Mouse (Mus musculus) heart, embryonic 16.5 days (tissue): ENCODE measurements at regions not wholly inside any gene's neighbourhood (a gene's known extent, or its start where the extent isn't known, plus 50 kb on each side); places are given as distances from the start of the nearest gene placed in this dataset.
A peak's percentile ranks its signal among the peaks of the same experiment; 100 is the strongest.

Experiments
- ATAC-seq: fragments of 200-750 bp; cut with Nextera tagmentation; replicated peaks from 2 replicates; pipeline ENCODE4 v1.8.0; 2017; ENCODE audit warnings: moderate number of reproducible peaks; ENCODE audit not compliant: insufficient read depth, low FRiP score; ENCODE audit errors: extremely low read depth
- H3K27ac ChIP-seq: fragments of 300-500 bp; sonication (generic); 2 replicates; pipeline ENCODE4 v1.5.1; 2014; ENCODE audit warnings: mild to moderate bottlenecking, low read length, control low read depth, moderate library complexity
- H3K27me3 ChIP-seq: fragments of 300-500 bp; sonication (generic); 2 replicates; pipeline ENCODE4 v1.6.1; 2014; ENCODE audit warnings: low read length, mixed read lengths; ENCODE audit not compliant: control insufficient read depth, insufficient read depth
- H3K36me3 ChIP-seq: fragments of 300-500 bp; sonication (generic); 2 replicates; pipeline ENCODE4 v1.6.1; 2014; ENCODE audit not compliant: control insufficient read depth, insufficient read depth
- H3K4me1 ChIP-seq: fragments of 300-500 bp; sonication (generic); 2 replicates; pipeline ENCODE4 v1.6.1; 2014; ENCODE audit warnings: low read length, mixed read lengths; ENCODE audit not compliant: control insufficient read depth, insufficient read depth
- H3K4me2 ChIP-seq: fragments of 300-500 bp; sonication (generic); 2 replicates; pipeline ENCODE4 v1.6.1; 2014; ENCODE audit warnings: low read depth, mild to moderate bottlenecking, control low read depth, low read length
- H3K4me3 ChIP-seq: fragments of 300-500 bp; sonication (generic); 2 replicates; pipeline ENCODE4 v1.5.1; 2014; ENCODE audit warnings: mild to moderate bottlenecking, control low read depth, low read length
- H3K9ac ChIP-seq: fragments of 300-500 bp; sonication (generic); 2 replicates; pipeline ENCODE4 v1.6.1; 2014; ENCODE audit warnings: low read length, control low read depth
- H3K9me3 ChIP-seq: fragments of 300-500 bp; sonication (generic); replicated peaks from 2 replicates; pipeline ENCODE4 v1.6.1; 2016; ENCODE audit warnings: low read length; ENCODE audit not compliant: control insufficient read depth
- WGBS: fragments of 180-500 bp; shearing (Covaris S2); extraction: QIAGEN DNeasy Blood & Tissue Kit; methylation state at CpG from one replicate; pipeline ENCODE4 v1.1.7; 2014; 5-methylcytosine and 5-hydroxymethylcytosine counted together

- Histone ChIP-seq H3K9me3 (no peaks in the 10 kb centered on the region), H3K27me3 (peaks cover 44% of the 10 kb centered on the region), H3K9ac (no peak overlapping the region), H3K27ac (no peak overlapping the region), H3K4me3 (no peak overlapping the region), H3K4me1 (no peaks in the 10 kb centered on the region), H3K36me3 (no peaks in the 10 kb centered on the region), H3K4me2 (no peak overlapping the region)
- WGBS = 76% methylated on average over 15 of the region's 15 CpGs
- no peak for ATAC-seq
Observed at GRCm38 (mm10) chr13:107909343-107910067, 134.7 kb upstream of the Smim15 start.

- Histone ChIP-seq H3K36me3 (no peaks in the 10 kb centered on the region), H3K27ac (no peak overlapping the region), H3K4me2 (no peak overlapping the region), H3K27me3 (peaks cover 41% of the 10 kb centered on the region), H3K4me1 (peaks cover 8% of the 10 kb centered on the region), H3K4me3 (no peak overlapping the region), H3K9ac (no peak overlapping the region), H3K9me3 (no peaks in the 10 kb centered on the region)
- WGBS = 84% methylated on average over 5 of the region's 5 CpGs
- no peak for ATAC-seq
Observed at GRCm38 (mm10) chr13:107907966-107908365, 136.3 kb upstream of the Smim15 start.

DNA sequence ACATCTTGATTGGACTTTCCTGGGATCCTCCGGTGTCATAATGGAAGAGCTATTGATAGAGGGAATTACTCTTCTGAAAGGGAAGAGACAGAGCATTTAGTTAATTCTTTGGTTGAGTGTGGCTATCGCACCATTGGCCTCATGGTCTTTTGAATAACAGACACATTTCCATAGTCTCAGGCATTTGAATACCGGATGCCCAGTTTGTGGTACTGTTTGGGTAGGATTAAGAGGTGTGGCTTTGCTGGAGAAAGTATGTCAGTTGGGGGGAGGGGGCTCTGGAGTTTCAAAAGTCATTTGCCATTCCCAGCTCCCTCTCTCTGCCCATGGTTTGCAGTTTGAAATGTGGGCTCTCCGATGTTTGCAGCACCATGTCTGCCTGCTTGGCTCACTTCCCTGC lies 139.4 kb upstream of the Smim15 start:
- Histone ChIP-seq H3K4me2 (no peak overlapping the region), H3K9me3 (no peaks in the 10 kb centered on the region), H3K27me3 (peaks cover 48% of the 10 kb centered on the region), H3K9ac (no peak overlapping the region), H3K4me1 (peaks cover 10% of the 10 kb centered on the region), H3K4me3 (no peak overlapping the region), H3K36me3 (no peaks in the 10 kb centered on the region), H3K27ac (no peak overlapping the region)
- WGBS = 79% methylated on average over 4 of the region's 4 CpGs
- no peak for ATAC-seq

GRCm38 (mm10) chr13:107904051-107904740 lies 140.1 kb upstream of the Smim15 start:
- Histone ChIP-seq H3K4me3 (no peak overlapping the region), H3K27ac (no peak overlapping the region), H3K4me2 (no peak overlapping the region), H3K4me1 (peaks cover 10% of the 10 kb centered on the region), H3K36me3 (no peaks in the 10 kb centered on the region), H3K9me3 (no peaks in the 10 kb centered on the region), H3K27me3 (peaks cover 49% of the 10 kb centered on the region), H3K9ac (no peak overlapping the region)
- ATAC-seq = no peak
- 81% methylated on average over 14 of the region's 14 CpGs for WGBS

GRCm38 (mm10) chr13:107903150-107903959 lies 140.9 kb upstream of the Smim15 start:
- ATAC-seq = peak; percentile 74
- Histone ChIP-seq H3K4me1 (peaks cover 10% of the 10 kb centered on the region), H3K36me3 (no peaks in the 10 kb centered on the region), H3K27me3 (peaks cover 46% of the 10 kb centered on the region), H3K27ac (peak overlapping the region; percentile 21), H3K9ac (no peak overlapping the region), H3K4me2 (peak overlapping the region; percentile 32; the same call in 1 of the 2 replicates), H3K4me3 (no peak overlapping the region), H3K9me3 (no peaks in the 10 kb centered on the region)
- 28% methylated on average over 9 of the region's 9 CpGs for WGBS

- peak overlapping the region; percentile 21; the same call in 1 of the 2 replicates for H3K27ac ChIP-seq
- H3K9me3 ChIP-seq = peaks cover 5% of the 10 kb centered on the region; the same call in 1 of the 2 replicates
- no peak overlapping the region for H3K9ac ChIP-seq
- H3K4me1 ChIP-seq = peaks cover 10% of the 10 kb centered on the region
- no peaks in the 10 kb centered on the region for H3K36me3 ChIP-seq
- peak overlapping the region; percentile 32; the same call in 1 of the 2 replicates for H3K4me2 ChIP-seq
- ATAC-seq = no peak
- H3K4me3 ChIP-seq = no peak overlapping the region
- peaks cover 45% of the 10 kb centered on the region for H3K27me3 ChIP-seq
- WGBS = 63% methylated on average over 5 of the region's 5 CpGs
Observed at GRCm38 (mm10) chr13:107902800-107903149, 141.5 kb upstream of the Smim15 start.

DNA sequence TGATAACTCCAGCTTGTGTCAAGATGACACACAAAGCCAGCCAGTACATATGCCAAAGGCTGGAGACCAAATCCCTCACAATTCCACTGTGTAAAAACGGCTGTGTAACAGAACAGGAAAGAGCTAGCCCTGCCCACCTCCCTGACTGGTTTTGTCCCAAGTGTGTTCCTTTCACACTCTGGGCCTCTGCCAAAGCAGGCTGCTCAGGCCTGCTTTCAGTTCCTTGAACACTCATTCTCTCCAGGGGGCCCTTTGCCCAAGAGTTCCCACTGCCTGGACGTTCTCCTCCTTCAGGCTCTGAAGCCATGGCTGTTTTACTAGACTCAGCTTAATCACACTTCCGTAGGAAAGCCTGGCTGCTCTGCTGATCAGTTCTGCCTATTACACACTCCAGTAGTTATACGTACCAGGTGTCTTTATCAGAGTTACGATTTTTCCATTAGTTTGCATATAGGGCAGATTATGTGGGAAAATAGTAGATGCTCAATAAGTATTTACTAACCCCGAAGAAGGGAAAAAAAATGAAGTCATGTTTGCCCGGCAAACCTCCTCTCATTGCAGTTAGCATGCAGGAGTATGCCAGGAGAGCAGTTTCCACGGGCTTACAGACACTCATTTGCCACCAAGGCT lies 144.5 kb upstream of the Smim15 start:
- Histone ChIP-seq H3K4me2 (no peak overlapping the region), H3K4me1 (peaks cover 10% of the 10 kb centered on the region), H3K9me3 (peaks cover 5% of the 10 kb centered on the region; the same call in 1 of the 2 replicates), H3K36me3 (no peaks in the 10 kb centered on the region), H3K4me3 (no peak overlapping the region), H3K27ac (no peak overlapping the region), H3K27me3 (peaks cover 27% of the 10 kb centered on the region), H3K9ac (no peak overlapping the region)
- ATAC-seq = no peak
- 56% methylated on average over 8 of the region's 8 CpGs for WGBS

- Histone ChIP-seq H3K4me1 (no peaks in the 10 kb centered on the region), H3K4me3 (no peak overlapping the region), H3K4me2 (no peak overlapping the region), H3K9me3 (peaks cover 5% of the 10 kb centered on the region; the same call in 1 of the 2 replicates), H3K9ac (no peak overlapping the region), H3K27me3 (peaks cover 31% of the 10 kb centered on the region), H3K36me3 (no peaks in the 10 kb centered on the region), H3K27ac (no peak overlapping the region)
- ATAC-seq = no peak
- WGBS = 69% methylated on average over 1 of the region's 1 CpGs
Observed at GRCm38 (mm10) chr13:107897646-107898045, 146.6 kb upstream of the Smim15 start.
